Comparison of ENCODE assay signal across 9 mouse cellular contexts in the genomic region with DNA sequence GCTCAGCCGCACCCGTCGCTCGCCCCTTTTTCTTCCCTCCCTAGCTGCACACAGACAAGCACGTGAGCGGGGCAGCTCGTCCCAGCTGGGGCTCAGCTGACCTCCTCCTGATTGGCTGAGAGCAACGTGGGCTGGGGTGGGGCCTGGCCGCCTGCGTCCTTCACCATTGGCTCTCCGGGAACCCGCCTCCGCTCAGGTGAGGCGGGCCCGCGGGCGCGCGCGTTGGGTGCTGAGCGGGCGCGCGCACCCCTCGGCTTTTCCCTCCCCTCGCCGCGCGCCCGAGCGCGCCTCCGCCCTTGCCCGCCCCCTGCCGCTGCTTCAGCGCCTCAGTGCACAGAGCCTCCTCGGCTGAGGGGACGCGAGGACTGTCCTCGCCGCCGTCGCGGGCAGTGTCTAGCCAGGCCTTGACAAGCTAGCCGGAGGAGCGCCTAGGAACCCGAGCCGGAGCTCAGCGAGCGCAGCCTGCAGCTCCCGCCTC. TPM values are rescaled to one million over a fixed set of nuclear protein-coding genes. Genes with fewer than 3 reads are reported as not detected.
DNase-seq lines count a peak whose midpoint lies in the region; ATAC-seq lines count a peak whose summit lies in the region.
"Had no signal": no experiment of that assay in that cellular context is flagged by ENCODE, and none has a peak within 500 bp of the region (broad histone marks: within the 10 kb centered on the region; RNA-seq: fewer than 3 reads in every experiment).

No protein-coding gene starts in this region.

- H3K36me3 ChIP-seq in heart, embryonic 13.5 days: no peaks in the 10 kb centered on the region
- H3K36me3 ChIP-seq in liver, embryonic 12.5 days: no peaks in the 10 kb centered on the region
- H3K36me3 ChIP-seq in stomach, embryonic 15.5 days: no peaks in the 10 kb centered on the region

- H3K4me1 ChIP-seq in heart, embryonic 13.5 days: peaks cover 27% of the 10 kb centered on the region
- H3K4me1 ChIP-seq in liver, embryonic 12.5 days: peaks cover 27% of the 10 kb centered on the region
- H3K4me1 ChIP-seq in stomach, embryonic 15.5 days: no peaks in the 10 kb centered on the region

- H3K4me2 ChIP-seq in heart, embryonic 13.5 days: peak overlapping the region; percentile 80
- peak overlapping the region; percentile 90 for H3K4me2 ChIP-seq in liver, embryonic 12.5 days
- H3K4me2 ChIP-seq in stomach, embryonic 15.5 days: peak overlapping the region; percentile 69

- peak overlapping the region; percentile 100 for H3K9ac ChIP-seq in heart, embryonic 13.5 days
- H3K9ac ChIP-seq in liver, embryonic 12.5 days: peak overlapping the region; percentile 98
- peak overlapping the region; percentile 90 for H3K9ac ChIP-seq in stomach, embryonic 15.5 days

- peak; percentile 99 for ATAC-seq in erythroid progenitor cell, adult 5-6 weeks (replicated peaks; ENCODE audit: low FRiP score, poor library complexity, severe bottlenecking)
- peak; percentile 99 for ATAC-seq in heart, embryonic 13.5 days (ENCODE audit: extremely low read depth, insufficient number of reproducible peaks, low FRiP score, low TSS enrichment)
- ATAC-seq in liver, embryonic 12.5 days: peak; percentile 100
- ATAC-seq in stomach, embryonic 15.5 days (ENCODE audit: insufficient read depth, low FRiP score, low read depth): peak; percentile 99

- H3K4me3 ChIP-seq in heart, embryonic 13.5 days: peak overlapping the region; percentile 91
- peak overlapping the region; percentile 96 for H3K4me3 ChIP-seq in liver, embryonic 12.5 days
- peak overlapping the region; percentile 73 for H3K4me3 ChIP-seq in stomach, embryonic 15.5 days (replicated peaks)

- no peaks in the 10 kb centered on the region for H3K9me3 ChIP-seq in heart, embryonic 13.5 days
- no peaks in the 10 kb centered on the region for H3K9me3 ChIP-seq in liver, embryonic 12.5 days (replicated peaks)
- no peaks in the 10 kb centered on the region for H3K9me3 ChIP-seq in stomach, embryonic 15.5 days

- WGBS in heart, embryonic 13.5 days: 0% methylated on average over 48 of the region's 51 CpGs
- WGBS in liver, embryonic 12.5 days (ENCODE audit: insufficient replicate concordance): under 1% methylated on average over 51 of the region's 51 CpGs
- under 1% methylated on average over 46 of the region's 51 CpGs for WGBS in stomach, embryonic 15.5 days

- no peaks in the 10 kb centered on the region for H3K27me3 ChIP-seq in heart, embryonic 13.5 days (replicated peaks)
- no peaks in the 10 kb centered on the region for H3K27me3 ChIP-seq in liver, embryonic 12.5 days (replicated peaks)
- H3K27me3 ChIP-seq in stomach, embryonic 15.5 days (replicated peaks): no peaks in the 10 kb centered on the region

- H3K27ac ChIP-seq in heart, embryonic 13.5 days (replicated peaks): peak overlapping the region; percentile 100
- H3K27ac ChIP-seq in liver, embryonic 12.5 days: peak overlapping the region; percentile 86
- peak overlapping the region; percentile 98 for H3K27ac ChIP-seq in stomach, embryonic 15.5 days

- peak; percentile 99 for DNase-seq in CD4-positive helper T cell, adult 2 months (ENCODE audit: low read depth, low spot score)
- peak; percentile 94 for DNase-seq in brain, embryonic 18.5 days (ENCODE audit: low read depth, low spot score)
- DNase-seq in kidney, postnatal 10 days: peak; percentile 98
- peak; percentile 92 to 96 for DNase-seq in natural killer cell, adult 2 months (ENCODE audit: low spot score in 2 of 2)

RNA-seq across cellular contexts. Expression of gene Hif1a, which starts 6.5 kb away (rescaled TPM):
- 13.3 and 21.8 TPM in 2 replicates for total RNA-seq in erythroid progenitor cell, adult 5-6 weeks (2015; ENCODE audit: low replicate concordance)
- total RNA-seq in erythroid progenitor cell, adult 5-6 weeks (2017; ENCODE audit: low replicate concordance): 14.8 and 23.3 TPM in 2 replicates
- polyA plus RNA-seq in heart, embryonic 13.5 days (2015; fragmentation: Nextera tagmentation; extraction: Ambion mirVana): 124 and 131 TPM in 2 replicates
- polyA plus RNA-seq in liver, embryonic 12.5 days (2016; fragmentation: Nextera tagmentation; extraction: Ambion mirVana): 33.3 and 34.1 TPM in 2 replicates
- 65.3 and 67.4 TPM in 2 replicates for polyA plus RNA-seq in stomach, embryonic 15.5 days (2015; fragmentation: Nextera tagmentation; extraction: Ambion mirVana)

RNA-seq across cellular contexts. Expression of gene Gm49321, which starts 29.7 kb away (rescaled TPM):
- not detected in 2 replicates for total RNA-seq in erythroid progenitor cell, adult 5-6 weeks (2015; ENCODE audit: low replicate concordance)
- total RNA-seq in erythroid progenitor cell, adult 5-6 weeks (2017; ENCODE audit: low replicate concordance): not detected in 2 replicates
- polyA plus RNA-seq in heart, embryonic 13.5 days (2015; fragmentation: Nextera tagmentation; extraction: Ambion mirVana): 7.8 and 9.9 TPM in 2 replicates
- 4.6 and 6.9 TPM in 2 replicates for polyA plus RNA-seq in liver, embryonic 12.5 days (2016; fragmentation: Nextera tagmentation; extraction: Ambion mirVana)
- 11.0 and 11.2 TPM in 2 replicates for polyA plus RNA-seq in stomach, embryonic 15.5 days (2015; fragmentation: Nextera tagmentation; extraction: Ambion mirVana)
- polyA plus RNA-seq: gonadal fat pad, adult 2 months had no signal

RNA-seq across cellular contexts. Expression of gene Snapc1, which starts 56.6 kb away (rescaled TPM):
- total RNA-seq in erythroid progenitor cell, adult 5-6 weeks (2015; ENCODE audit: low replicate concordance): 0.36 and 1.3 TPM in 2 replicates
- 0.38 and 1.2 TPM in 2 replicates for total RNA-seq in erythroid progenitor cell, adult 5-6 weeks (2017; ENCODE audit: low replicate concordance)
- polyA plus RNA-seq in heart, embryonic 13.5 days (2015; fragmentation: Nextera tagmentation; extraction: Ambion mirVana): 15.3 and 16.7 TPM in 2 replicates
- polyA plus RNA-seq in liver, embryonic 12.5 days (2016; fragmentation: Nextera tagmentation; extraction: Ambion mirVana): 8.9 and 9.5 TPM in 2 replicates
- 16.5 and 16.7 TPM in 2 replicates for polyA plus RNA-seq in stomach, embryonic 15.5 days (2015; fragmentation: Nextera tagmentation; extraction: Ambion mirVana)

Comparison
In these comparisons a context has a peak if more than half of its experiments do, and no peak if none do; other contexts are left out.
1. Peak in every context shown above with its lines: DNase-seq, ATAC-seq, H3K4me3 ChIP-seq and H3K27ac ChIP-seq.